ENCODE assay signal across 9 mouse cellular contexts in the genomic region with DNA sequence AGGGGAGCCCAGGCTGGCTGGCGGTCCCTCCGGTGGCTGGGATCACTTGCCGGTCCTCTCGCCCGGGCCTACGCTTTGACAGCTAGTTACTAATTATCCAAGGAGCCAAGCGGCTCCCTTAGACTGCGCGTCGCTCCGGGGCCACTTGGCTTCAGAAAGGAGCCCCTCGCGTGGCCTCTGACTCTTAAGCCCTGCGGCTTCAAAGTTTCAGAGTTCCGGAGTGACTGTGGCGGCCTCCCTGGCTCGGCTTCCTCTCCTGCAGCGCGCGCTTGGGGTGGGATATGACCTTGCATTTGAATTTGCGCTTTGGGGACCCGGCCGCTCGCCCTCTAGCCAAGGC. TPM values are rescaled to one million over a fixed set of nuclear protein-coding genes. Genes with fewer than 3 reads are reported as not detected.
DNase-seq lines count a peak whose midpoint lies in the region; ATAC-seq and TF ChIP-seq lines count a peak whose summit lies in the region.
"Had no signal": no experiment of that assay in that cellular context is flagged by ENCODE, and none has a peak within 500 bp of the region (broad histone marks: within the 10 kb centered on the region; RNA-seq: fewer than 3 reads in every experiment).

No protein-coding gene starts in this region.

- under 1% methylated on average over 24 of the region's 24 CpGs for WGBS in intestine, embryonic 14.5 days
- 1% methylated on average over 24 of the region's 24 CpGs for WGBS in liver, adult 2 months
- WGBS in stomach, embryonic 16.5 days: 2% methylated on average over 24 of the region's 24 CpGs

- H3K27me3 ChIP-seq in intestine, embryonic 14.5 days (replicated peaks; ENCODE audit: control insufficient read depth, insufficient read depth, low read length): peaks cover 80% of the 10 kb centered on the region
- H3K27me3 ChIP-seq in liver, adult 2 months (ENCODE audit: control insufficient read depth, insufficient read depth, low read length): no peaks in the 10 kb centered on the region
- H3K27me3 ChIP-seq in stomach, embryonic 16.5 days (ENCODE audit: control insufficient read depth, insufficient read depth, low read length): peaks cover 30% of the 10 kb centered on the region

- peaks cover 4% of the 10 kb centered on the region for H3K79me2 ChIP-seq in liver, adult 2 months (ENCODE audit: control insufficient read depth, insufficient read depth, low read length)

- ATAC-seq in intestine, embryonic 14.5 days (replicated peaks; ENCODE audit: low FRiP score, low TSS enrichment, low read depth): peak; percentile 36; the same call in 1 of the 2 replicates
- peak; percentile 30; the same call in 1 of the 2 replicates for ATAC-seq in stomach, embryonic 16.5 days (ENCODE audit: insufficient read depth, low FRiP score)

- 0 out of 2 replicates have a peak, but pooled peaks cover 2% of the 10 kb centered on the region for H3K4me1 ChIP-seq in intestine, embryonic 14.5 days (replicated peaks; ENCODE audit: control insufficient read depth, insufficient read depth, low read length)
- H3K4me1 ChIP-seq in liver, adult 2 months (ENCODE audit: control insufficient read depth, insufficient read depth, low read length): peaks cover 3% of the 10 kb centered on the region
- H3K4me1 ChIP-seq in stomach, embryonic 16.5 days (ENCODE audit: control insufficient read depth, insufficient read depth, low read length): no peaks in the 10 kb centered on the region

- H3K9ac ChIP-seq in intestine, embryonic 14.5 days (ENCODE audit: low read length): peak overlapping the region; percentile 40
- peak overlapping the region; percentile 73 for H3K9ac ChIP-seq in liver, adult 2 months (ENCODE audit: low read depth, low read length)
- H3K9ac ChIP-seq in stomach, embryonic 16.5 days (ENCODE audit: low read length): peak overlapping the region; percentile 72
- H3K9ac ChIP-seq: hindbrain, embryonic 15.5 days had no signal

- no peaks in the 10 kb centered on the region for H3K36me3 ChIP-seq in intestine, embryonic 14.5 days (ENCODE audit: control insufficient read depth, insufficient read depth, low read length)
- no peaks in the 10 kb centered on the region; the same call in 1 of the 2 replicates for H3K36me3 ChIP-seq in liver, adult 2 months (ENCODE audit: control insufficient read depth, insufficient read depth, low read length)
- no peaks in the 10 kb centered on the region for H3K36me3 ChIP-seq in stomach, embryonic 16.5 days (ENCODE audit: control insufficient read depth, insufficient read depth, low read length)
- H3K36me3 ChIP-seq: hindbrain, embryonic 15.5 days had no signal

- H3K27ac ChIP-seq in intestine, embryonic 14.5 days (ENCODE audit: low read depth): peak overlapping the region; percentile 77
- H3K27ac ChIP-seq in liver, adult 2 months (replicated peaks; ENCODE audit: insufficient read depth, low read depth, low read length): peak overlapping the region; percentile 98
- H3K27ac ChIP-seq in stomach, embryonic 16.5 days (ENCODE audit: low read length): peak overlapping the region; percentile 87
- no peak overlapping the region for H3K27ac ChIP-seq in left cerebral cortex, adult 2 months
- H3K27ac ChIP-seq: hindbrain, embryonic 15.5 days had no signal

- intact Hi-C loops in left cerebral cortex, adult 2 months (cut with DNase I): loop anchor here (5.0 kb wide), 1 partner anchor 1990 kb away; no protein-coding TSS in a partner anchor

- DNase-seq in urinary bladder, adult 18-20 months (ENCODE audit: low spot score in 2 of 2): peak; percentile 6 to 50
- no peak for DNase-seq in urinary bladder, postnatal 10 days (ENCODE audit: low spot score)
- no peak for DNase-seq in intestine, embryonic 14.5 days (ENCODE audit: low spot score)
- DNase-seq in liver, adult 2 months (ENCODE audit: extremely low read depth, low read depth, low spot score): peak; percentile 81
- DNase-seq in ovary, adult 18-20 months (ENCODE audit: low spot score): no peak
- no peak for DNase-seq in layer of hippocampus, postnatal 25 days (ENCODE audit: extremely low spot score in 1 of 2, low spot score in 1 of 2)
- DNase-seq in left cerebral cortex, adult 2 months (ENCODE audit: extremely low spot score in 1 of 2, low spot score in 2 of 2): no peak

- TF ChIP-seq CTCF in liver, adult 2 months (IDR thresholded peaks at IDR 0.05; ENCODE audit: low read depth, low read length): no peak
- TF ChIP-seq CTCF in left cerebral cortex, adult 2 months (IDR thresholded peaks at IDR 0.05): no peak

- peak overlapping the region; percentile 37 for H3K4me3 ChIP-seq in intestine, embryonic 14.5 days (ENCODE audit: low read depth, low read length)
- peak overlapping the region; percentile 77 for H3K4me3 ChIP-seq in liver, adult 2 months (ENCODE audit: insufficient read depth, low read depth, low read length)
- H3K4me3 ChIP-seq in stomach, embryonic 16.5 days (replicated peaks; ENCODE audit: low read length): peak overlapping the region; percentile 43
- H3K4me3 ChIP-seq in left cerebral cortex, adult 2 months: no peak overlapping the region
- H3K4me3 ChIP-seq: hindbrain, embryonic 15.5 days had no signal

- peak overlapping the region; percentile 31 for H3K4me2 ChIP-seq in intestine, embryonic 14.5 days (ENCODE audit: low read length)
- H3K4me2 ChIP-seq in stomach, embryonic 16.5 days (ENCODE audit: low read depth, low read length): peak overlapping the region; percentile 53
- H3K4me2 ChIP-seq: hindbrain, embryonic 15.5 days had no signal

- no peaks in the 10 kb centered on the region for H3K9me3 ChIP-seq in intestine, embryonic 14.5 days (ENCODE audit: control insufficient read depth, low read length)
- H3K9me3 ChIP-seq in stomach, embryonic 16.5 days (replicated peaks; ENCODE audit: control insufficient read depth, low read length): no peaks in the 10 kb centered on the region
- H3K9me3 ChIP-seq: hindbrain, embryonic 15.5 days had no signal

- TF ChIP-seq POLR2A in liver, adult 2 months (IDR thresholded peaks at IDR 0.05; ENCODE audit: extremely low read depth, insufficient read depth, low read length): peak; percentile 53; the same call in 1 of the 2 replicates

RNA-seq across cellular contexts. Expression of a gene that starts 2.1 kb away (rescaled TPM):
- 11.5 and 15.1 TPM in 2 replicates for polyA plus RNA-seq in intestine, embryonic 14.5 days (2014; fragmentation: Nextera tagmentation; extraction: Ambion mirVana)
- total RNA-seq in liver, adult 2 months (2014; rRNA removed): 2.2 and 2.4 TPM in 2 replicates
- polyA plus RNA-seq in liver, adult 2 months (2012; rRNA removed): 13.7 and 14.9 TPM in 2 replicates
- polyA plus RNA-seq in stomach, embryonic 16.5 days (2015; fragmentation: Nextera tagmentation; extraction: Ambion mirVana): 5.6 and 6.9 TPM in 2 replicates
- total RNA-seq in layer of hippocampus, postnatal 25 days (2021): under 1 TPM; 0.12 to 0.16 TPM
- total RNA-seq in left cerebral cortex, adult 2 months (2021): under 1 TPM; 0.23 to 0.75 TPM

Comparison
In these comparisons a context has a peak if more than half of its experiments do, and no peak if none do; other contexts are left out.
1. DNase-seq: peak in urinary bladder, adult 18-20 months (2 of 2) and liver, adult 2 months (single experiment); none in urinary bladder, postnatal 10 days (single experiment), intestine, embryonic 14.5 days (single experiment), ovary, adult 18-20 months (single experiment), layer of hippocampus, postnatal 25 days (0 of 2) and left cerebral cortex, adult 2 months (0 of 2).
2. Peak in every context shown above with its lines, with median percentiles within 50 percentile points of each other: H3K9ac ChIP-seq.